Mouse (Mus musculus): ENCODE measurements around the gene Syne1. TPM values are rescaled to one million over a fixed set of nuclear protein-coding genes. Genes with fewer than 3 reads are reported as not detected.
A peak's percentile ranks its signal among the peaks of the same experiment; 100 is the strongest.
"Not testable (repeated sequence)": the region's sequence is repeated elsewhere in the genome, so short reads cannot be mapped to it uniquely, and the experiment has no call there.

Gene Syne1
- total RNA-seq, 2 experiments from 2014 or later: 57.9 to 58.8 TPM

GRCm38 (mm10) chr10:5522276-5522675, 29.0 kb downstream of the Syne1 start:
- DNase-seq: no peak
- intact Hi-C loops (cut with DNase I): no loop called here

- intact Hi-C loops (cut with DNase I): no loop called here
These were observed 30.6 kb downstream of the Syne1 start for GRCm38 (mm10) chr10:5520695-5521094.

DNA sequence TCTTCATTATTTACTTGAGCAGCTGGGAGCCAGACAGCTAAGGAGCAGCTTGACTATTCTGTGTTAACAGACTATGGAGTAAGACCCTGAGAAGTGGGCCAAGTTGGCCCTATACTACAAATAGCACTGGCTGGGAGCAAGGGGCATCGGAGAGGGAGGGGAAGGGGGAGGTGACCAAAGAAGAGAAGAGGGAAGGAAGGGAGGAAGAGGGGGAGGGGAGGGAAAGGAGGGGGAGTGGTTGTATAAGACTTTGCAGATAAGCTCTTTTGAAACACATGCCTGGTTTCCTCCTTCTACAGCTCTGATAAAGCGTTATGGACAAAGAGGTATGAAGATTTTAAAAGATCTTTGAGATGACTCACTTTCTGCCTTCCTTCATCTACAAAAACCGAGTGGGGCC, 36.0 kb downstream of the Syne1 start:
- intact Hi-C loops (cut with DNase I): no loop called here
- DNase-seq: no peak

More at GRCm38 (mm10) chr10:5520695-5521094, 30.6 kb downstream of the Syne1 start:
- DNase-seq: no peak

DNA sequence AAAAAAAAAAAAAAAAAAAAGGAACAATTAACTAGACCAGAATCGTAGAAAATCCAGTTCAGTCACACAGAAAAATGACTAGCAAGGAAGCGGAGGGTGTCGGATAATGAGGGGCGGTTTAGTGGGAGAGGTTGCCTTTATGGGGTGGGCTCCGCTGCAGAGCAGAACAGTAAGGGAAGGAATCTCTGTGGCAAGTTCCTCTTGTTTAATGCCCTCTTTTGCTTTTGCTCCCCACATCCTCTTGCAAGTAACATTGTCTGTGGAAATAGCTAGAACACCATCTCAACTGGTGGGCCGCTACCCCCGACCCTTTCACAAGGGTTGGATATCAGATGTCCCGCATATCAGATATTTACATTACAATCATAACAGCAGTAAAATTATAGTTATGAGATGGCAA, 37.1 kb downstream of the Syne1 start:
- intact Hi-C loops (cut with DNase I): no loop called here
- DNase-seq: no peak

- DNase-seq: peak; percentile 27
- intact Hi-C loops (cut with DNase I): no loop called here
These were observed 39.0 kb downstream of the Syne1 start for GRCm38 (mm10) chr10:5512285-5512684.

- DNase-seq: no peak
- intact Hi-C loops (cut with DNase I): no loop called here
These were observed 39.9 kb downstream of the Syne1 start for GRCm38 (mm10) chr10:5511403-5511802.

- intact Hi-C loops (cut with DNase I): no loop called here
- DNase-seq: no peak
These were observed 43.8 kb downstream of the Syne1 start for GRCm38 (mm10) chr10:5507478-5507877.

GRCm38 (mm10) chr10:5504761-5505160, 46.5 kb downstream of the Syne1 start:
- no peak for DNase-seq
- intact Hi-C loops (cut with DNase I): no loop called here

- intact Hi-C loops (cut with DNase I): no loop called here
These were observed 47.4 kb downstream of the Syne1 start for GRCm38 (mm10) chr10:5503909-5504308.

GRCm38 (mm10) chr10:5499684-5500369, 51.5 kb downstream of the Syne1 start:
- DNase-seq: peak; percentile 80
- intact Hi-C loops (cut with DNase I): not testable (repeated sequence)

More at GRCm38 (mm10) chr10:5503909-5504308, 47.4 kb downstream of the Syne1 start:
- DNase-seq: no peak

- DNase-seq: no peak
- intact Hi-C loops (cut with DNase I): no loop called here
These were observed 53.4 kb downstream of the Syne1 start for GRCm38 (mm10) chr10:5497859-5498258.

DNA sequence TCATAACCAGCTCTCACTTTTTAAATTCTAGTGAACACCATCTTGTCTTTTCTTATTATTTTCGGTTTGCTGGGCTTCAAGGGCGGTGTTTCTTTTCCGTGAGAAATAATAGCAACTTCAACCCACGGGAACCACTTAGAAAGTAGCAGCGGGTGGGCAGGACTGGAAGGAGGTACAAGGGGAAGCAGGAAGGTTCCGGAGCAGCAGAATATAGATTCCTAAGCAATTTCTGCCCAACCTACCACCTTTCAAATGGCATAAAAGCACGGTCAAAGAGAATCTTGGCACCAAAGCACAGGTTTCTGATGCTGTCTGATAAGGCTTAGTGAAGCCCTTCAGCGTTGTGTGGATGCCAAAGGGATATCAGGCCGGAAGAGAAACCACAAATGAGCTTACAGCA, 60.2 kb downstream of the Syne1 start:
- DNase-seq: no peak
- intact Hi-C loops (cut with DNase I): no loop called here

DNA sequence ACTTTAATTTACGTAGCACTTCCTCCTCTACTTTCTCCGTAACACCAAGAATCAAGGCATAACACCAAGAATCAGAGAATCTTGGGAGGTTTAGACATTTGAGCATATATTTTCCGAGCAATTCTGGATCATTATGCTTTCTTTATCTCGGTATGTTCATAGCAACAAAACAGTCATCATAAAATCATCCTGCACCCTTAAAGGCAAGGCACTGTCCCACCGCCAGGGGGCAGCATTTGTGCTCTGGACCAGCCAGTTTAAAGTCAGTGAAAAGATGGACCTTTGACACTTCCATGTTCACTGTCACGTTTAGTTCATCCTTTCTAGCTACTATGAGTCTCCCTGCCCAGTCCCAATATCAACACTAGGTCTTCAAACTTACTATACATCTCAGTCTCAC, 61.3 kb downstream of the Syne1 start:
- intact Hi-C loops (cut with DNase I): no loop called here
- DNase-seq: peak; percentile 51

- peak; percentile 62 for DNase-seq
- intact Hi-C loops (cut with DNase I): no loop called here
These were observed 63.2 kb downstream of the Syne1 start for GRCm38 (mm10) chr10:5488097-5488496.

GRCm38 (mm10) chr10:5480552-5481550, 70.4 kb downstream of the Syne1 start:
- DNase-seq: no peak
- intact Hi-C loops (cut with DNase I): no loop called here

DNA sequence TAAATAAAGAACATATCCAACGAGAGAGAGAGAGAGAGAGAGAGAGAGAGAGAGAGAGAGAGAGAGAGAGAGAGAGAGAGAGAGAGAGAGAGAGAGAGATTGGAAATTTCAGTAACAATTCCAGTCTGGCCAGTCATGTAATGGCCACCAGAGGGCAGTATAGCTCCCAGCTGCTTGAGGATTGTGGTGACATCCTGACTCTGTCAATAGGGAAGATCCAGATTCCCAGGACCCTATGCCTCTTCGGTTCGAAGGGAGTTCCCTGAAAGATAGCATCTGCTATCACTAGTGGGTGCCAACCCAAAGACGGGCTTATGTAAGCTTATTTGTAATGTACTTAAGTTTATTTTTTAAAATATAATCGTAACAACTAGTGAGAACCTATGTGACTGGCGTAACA, 71.2 kb downstream of the Syne1 start:
- intact Hi-C loops (cut with DNase I): no loop called here
- peak; percentile 61 for DNase-seq

- DNase-seq: no peak
- intact Hi-C loops (cut with DNase I): no loop called here
These were observed 82.6 kb downstream of the Syne1 start for GRCm38 (mm10) chr10:5468638-5469037.

DNA sequence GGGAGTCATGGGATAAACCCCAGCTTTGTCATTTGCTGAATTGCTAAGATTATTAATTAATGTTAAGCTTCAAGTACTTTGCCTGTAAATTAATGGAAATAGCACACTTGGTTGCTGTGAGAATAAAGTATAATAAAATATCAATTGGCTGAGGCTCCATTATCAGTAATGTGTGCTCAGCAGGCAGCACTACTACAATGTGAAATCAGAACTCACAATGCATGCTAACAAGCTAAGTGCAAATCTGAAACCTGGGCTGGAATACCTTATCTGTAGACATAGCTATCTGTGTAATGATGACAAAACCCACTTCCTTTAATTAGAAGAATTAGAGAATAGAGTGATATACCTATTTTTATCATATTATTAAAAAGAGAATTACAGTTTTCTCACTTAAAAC, 97.5 kb downstream of the Syne1 start:
- intact Hi-C loops (cut with DNase I): no loop called here
- no peak for DNase-seq

DNA sequence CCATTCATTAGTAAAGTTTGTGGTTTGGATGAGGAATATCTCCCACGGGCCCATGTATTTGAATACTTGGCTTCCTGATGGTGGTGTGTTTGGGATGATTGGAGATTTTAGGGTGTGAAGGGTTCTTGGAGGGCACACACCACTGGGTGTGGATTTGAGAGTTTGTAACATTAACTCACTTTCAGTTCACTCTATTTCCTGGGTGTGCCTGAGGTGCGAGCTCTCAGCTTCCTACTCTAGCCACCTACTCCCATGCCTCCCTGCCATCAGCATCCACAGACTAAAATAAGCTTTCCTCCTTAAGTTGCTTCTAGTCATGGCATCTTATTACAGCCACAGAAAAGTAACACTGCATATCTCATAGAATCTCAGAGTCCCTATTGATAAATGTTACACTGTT, 101.3 kb downstream of the Syne1 start:
- DNase-seq: no peak
- intact Hi-C loops (cut with DNase I): no loop called here

DNA sequence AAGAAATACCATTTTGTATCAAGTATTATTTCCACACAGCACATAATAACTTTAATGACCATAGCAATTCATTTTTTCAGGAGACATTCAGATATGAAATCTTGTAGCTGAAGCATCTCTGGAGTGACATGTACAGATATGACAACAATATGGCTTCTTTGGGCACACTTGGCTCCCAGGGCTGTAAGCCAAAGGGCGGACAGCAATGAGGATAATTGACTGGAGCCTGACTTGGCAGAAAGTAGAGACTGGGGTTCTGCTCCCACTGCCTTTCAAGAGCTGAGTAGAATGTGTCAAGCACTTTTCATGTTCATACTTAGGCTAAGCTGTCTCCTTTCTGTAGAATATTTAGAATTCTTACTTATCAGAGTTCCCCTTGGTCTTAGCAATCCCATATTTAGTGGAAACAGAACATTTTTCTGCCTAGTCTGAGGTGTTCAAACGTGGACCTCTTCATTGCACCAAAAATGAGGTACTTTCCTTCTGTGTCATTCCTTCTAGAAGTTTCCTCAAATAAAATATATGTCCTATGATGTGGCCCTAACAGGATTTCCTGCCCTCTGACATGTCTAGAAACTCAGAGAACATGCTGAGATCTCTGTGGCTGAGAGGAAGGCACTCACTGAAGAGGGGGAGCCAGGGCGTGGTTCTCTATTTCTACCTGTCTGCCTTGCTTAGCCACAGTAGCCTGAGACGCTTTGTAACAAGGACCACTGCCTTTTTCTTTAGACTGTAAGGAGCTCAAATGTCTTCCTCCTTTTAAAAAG, 103.1 kb downstream of the Syne1 start:
- peak; percentile 49 for DNase-seq
- intact Hi-C loops (cut with DNase I): no loop called here

GRCm38 (mm10) chr10:5445313-5445712, 106.0 kb downstream of the Syne1 start:
- DNase-seq: no peak
- intact Hi-C loops (cut with DNase I): no loop called here

All from left cerebral cortex, postnatal 4 days (tissue).